Mouse (Mus musculus): Measurements from ENCODE around the gene Plin3. TPM values are rescaled to one million over a fixed set of nuclear protein-coding genes. Genes with fewer than 3 reads are reported as not detected.
A peak's percentile ranks its signal among the peaks of the same experiment; 100 is the strongest.

The Plin3 gene
- total RNA-seq, 2 experiments from 2014 or later: 178 to 190 TPM

GRCm38 (mm10) chr17:56302363-56302996, 9.8 kb upstream of the Plin3 start:
- DNase-seq: peak in 1 of 2 experiments; percentile 19

DNA sequence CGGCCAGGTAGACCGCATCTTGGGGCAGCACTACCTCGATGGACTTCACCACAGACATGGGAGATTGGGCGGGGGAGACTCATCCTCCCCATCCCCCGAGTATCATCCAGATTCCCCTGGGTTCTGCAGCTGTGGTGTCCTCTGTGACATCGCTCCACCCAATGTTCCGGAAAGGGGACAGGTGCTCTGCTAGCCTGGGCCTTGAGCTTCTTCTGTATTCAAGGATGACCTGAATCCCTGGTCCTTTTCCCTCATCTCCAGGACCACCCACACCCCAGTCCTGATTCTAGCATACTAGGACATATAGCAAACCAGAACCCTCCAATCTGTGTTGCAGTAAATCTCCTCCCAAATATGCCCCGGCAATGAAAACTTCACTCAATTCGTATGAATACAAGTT, 7.5 kb upstream of the Plin3 start, which contains the start of gene Arrdc5:
Arrdc5 (minus strand) TSS at position 101 of the 400 bp plus-strand sequence.
- no peak for DNase-seq

GRCm38 (mm10) chr17:56298238-56298637, 5.6 kb upstream of the Plin3 start:
- DNase-seq: no peak

DNA sequence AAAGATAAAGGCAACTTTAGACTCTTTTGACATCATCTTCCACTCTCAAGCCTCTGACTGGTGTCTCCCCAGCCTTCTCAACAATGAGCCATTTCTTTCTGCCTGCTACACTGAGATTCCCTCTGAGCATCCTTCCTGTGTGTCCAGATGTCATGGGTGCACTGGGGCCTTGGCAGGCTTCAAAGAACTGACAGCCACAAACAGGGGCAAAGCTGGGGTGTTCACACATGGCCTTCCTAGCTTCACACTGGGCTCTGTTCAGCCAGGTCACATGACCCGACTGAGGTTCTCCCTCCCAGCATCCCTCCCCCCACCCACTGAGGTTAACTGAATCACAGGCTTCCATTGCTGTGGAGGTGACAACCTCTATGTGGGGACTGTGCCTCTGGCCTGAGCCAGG, 3.5 kb upstream of the Plin3 start:
- DNase-seq: no peak

DNA sequence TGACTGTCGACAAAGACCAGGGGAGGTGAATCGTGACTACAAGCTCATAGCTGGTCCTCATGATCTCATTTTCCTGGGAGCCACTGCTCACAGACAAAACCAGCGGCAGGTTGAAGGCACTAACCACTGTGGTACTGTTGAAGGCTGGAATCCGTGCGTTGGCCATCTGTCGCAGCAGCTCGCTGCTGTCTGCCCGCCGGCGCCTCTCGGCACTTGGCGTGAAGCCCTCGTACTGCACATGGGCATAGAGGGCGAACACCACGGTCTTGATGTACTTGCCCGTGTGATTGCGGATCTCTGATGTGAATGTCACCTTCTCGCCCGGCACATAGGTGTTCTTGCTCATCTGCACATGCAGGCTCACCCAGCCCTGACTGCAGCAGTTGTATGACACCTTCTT, 1.6 kb upstream of the Plin3 start:
- DNase-seq: peak in 1 of 2 experiments; percentile 21

- DNase-seq: no peak
Measured at GRCm38 (mm10) chr17:56293291-56293690, 618 bp upstream of the Plin3 start.

DNA sequence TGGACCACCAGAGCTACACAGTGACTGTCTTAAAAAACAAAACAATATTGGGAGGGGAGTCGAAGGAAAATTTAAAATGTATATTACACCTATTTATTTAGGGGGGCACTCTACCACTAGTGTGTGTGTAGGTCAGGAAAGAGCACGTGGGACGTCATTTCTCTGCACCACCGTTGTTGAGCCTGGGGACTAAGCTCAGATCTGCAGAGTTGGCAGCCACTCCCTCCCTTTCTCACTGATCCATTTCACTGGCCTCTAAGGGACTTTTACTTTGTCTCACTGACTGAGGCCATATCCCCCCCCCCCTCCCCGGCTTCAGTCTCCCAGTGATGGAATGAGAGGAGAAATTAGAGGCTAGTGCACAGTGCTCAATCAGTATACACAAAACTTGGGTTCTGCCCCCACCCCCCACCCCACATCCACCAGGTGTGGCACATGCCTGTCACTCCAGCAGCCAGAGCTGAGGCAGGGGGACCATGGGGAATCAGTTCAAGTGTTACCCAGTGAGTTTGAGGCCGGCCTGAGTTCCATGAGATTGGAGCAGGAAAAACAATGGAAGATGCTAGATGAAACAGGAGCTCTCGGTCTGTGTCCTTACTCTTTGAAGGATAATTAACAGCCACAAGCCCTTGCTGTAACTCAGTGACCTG, 722 bp downstream of the Plin3 start:
- DNase-seq: peak in 1 of 2 experiments; percentile 21

DNA sequence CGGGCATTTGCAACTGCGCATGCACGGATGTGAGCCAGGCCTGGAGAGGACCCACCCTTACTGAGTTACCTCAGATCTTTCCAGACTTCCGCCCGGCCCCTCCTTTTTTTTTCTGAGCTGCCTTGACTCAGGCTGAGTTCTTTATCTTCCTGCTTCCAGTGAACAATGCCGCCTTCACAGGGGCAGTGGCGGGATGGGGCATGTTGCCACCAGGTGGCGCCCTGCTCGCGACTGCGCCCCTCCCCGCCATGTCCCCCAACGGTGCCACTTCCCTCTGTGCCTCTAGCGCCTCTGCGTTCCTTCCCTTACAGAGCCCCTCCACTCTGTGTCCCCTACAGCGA, 1.5 kb downstream of the Plin3 start:
- peak; percentile 93 to 96 for DNase-seq

GRCm38 (mm10) chr17:56290388-56291170, 2.1 kb downstream of the Plin3 start:
- peak; percentile 99 to 100 for DNase-seq

GRCm38 (mm10) chr17:56289371-56290331, 3.0 kb downstream of the Plin3 start:
- DNase-seq: peak; percentile 76 to 80

GRCm38 (mm10) chr17:56288866-56289265, 3.8 kb downstream of the Plin3 start:
- DNase-seq: no peak

- DNase-seq: peak; percentile 62 to 65
Measured at GRCm38 (mm10) chr17:56287830-56288229, 4.8 kb downstream of the Plin3 start.

DNA sequence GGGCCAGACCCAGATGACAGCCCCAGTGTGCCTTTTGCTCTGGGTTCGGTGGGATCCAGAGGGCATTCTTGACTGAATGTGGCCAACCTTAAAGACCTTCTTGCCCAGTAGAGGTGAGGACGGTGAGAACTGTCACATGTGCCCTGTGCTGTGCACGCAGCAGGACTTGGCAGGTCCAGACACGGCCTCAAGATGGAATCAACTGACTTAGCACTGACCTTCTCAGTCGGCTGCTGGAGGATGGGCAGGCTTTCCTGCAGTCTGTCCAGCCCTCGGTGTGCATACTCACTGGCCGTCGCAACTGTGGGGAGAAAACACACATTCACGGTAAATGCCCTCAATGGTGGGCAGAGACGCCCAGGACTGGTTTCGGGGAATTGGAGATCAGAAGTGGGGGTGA, 6.7 kb downstream of the Plin3 start:
- no peak for DNase-seq

- DNase-seq: no peak
Measured at GRCm38 (mm10) chr17:56283316-56283715, 9.4 kb downstream of the Plin3 start.

DNA sequence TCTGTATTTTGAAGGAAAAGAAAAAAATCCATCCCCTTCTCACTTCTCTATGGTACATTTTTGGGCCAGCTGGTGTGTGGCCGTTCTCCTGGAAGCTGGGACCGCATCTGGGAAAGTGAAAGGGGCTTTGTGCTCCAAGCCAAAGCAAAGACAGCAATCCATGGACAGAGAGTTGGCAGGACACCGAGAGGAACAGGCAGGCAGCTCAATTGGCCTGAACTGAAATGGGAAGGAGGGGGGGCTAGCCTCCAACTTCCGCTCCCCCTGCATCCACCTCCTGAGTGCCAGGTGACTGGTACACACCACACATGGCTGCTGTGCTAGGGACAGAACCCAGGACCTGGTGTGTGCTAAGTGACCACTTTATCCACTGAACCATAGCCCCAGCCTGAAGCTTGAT, 9.9 kb downstream of the Plin3 start:
- peak; percentile 17 to 26 for DNase-seq

DNA sequence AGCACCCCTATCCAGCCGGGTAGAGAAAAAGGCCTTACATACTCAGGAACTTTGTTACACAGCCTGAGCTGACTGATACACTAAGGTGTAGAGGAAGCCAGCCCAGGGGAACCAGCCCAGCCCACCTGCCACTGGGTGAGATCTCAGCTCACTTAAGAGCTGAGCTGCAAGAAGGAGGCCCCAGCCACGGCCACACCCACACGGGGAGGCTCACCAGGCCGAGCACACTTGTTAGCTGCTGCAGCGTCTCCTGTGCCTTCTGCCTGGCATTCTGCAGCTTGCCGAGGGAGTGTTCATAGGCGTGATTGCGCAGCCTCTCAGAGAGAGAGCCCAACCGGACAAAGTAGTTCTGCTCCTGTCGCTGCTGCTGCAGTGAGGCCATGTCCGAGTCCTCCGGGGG, 11.5 kb downstream of the Plin3 start:
- peak in 1 of 2 experiments; percentile 6 for DNase-seq

DNA sequence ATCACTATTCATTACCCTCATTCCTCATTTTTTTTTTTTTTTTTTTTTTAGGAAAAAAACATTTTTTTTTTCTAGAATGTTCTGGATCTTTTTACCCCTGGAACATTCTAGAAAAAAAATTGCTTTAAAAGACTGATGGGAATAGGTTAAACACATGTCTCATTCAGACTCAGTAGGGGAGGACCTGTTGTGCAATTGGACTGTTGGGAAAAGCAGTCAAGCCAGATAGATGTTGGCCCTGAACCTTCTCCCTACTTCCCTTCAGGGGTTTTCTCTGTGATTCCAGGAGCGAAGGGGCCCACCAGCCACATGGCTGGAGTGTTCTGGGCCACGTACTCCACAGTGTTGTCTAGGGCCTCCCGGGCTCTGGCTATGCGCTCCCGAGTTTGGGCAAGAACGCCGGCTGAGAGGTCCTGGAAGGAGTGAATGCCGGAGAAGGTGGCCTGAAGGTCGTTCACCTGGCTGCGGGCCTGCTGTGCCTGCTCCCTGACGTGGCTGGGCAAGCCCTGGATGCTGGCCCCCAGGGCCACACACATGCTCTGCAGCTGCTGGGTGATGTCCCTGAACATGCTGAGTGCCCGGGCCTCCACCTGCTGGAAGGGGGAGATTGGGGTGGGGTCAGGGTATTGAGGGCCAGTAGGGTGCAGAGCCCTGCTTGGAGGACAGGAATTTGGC, 13.1 kb downstream of the Plin3 start:
- peak; percentile 72 to 77 for DNase-seq

DNA sequence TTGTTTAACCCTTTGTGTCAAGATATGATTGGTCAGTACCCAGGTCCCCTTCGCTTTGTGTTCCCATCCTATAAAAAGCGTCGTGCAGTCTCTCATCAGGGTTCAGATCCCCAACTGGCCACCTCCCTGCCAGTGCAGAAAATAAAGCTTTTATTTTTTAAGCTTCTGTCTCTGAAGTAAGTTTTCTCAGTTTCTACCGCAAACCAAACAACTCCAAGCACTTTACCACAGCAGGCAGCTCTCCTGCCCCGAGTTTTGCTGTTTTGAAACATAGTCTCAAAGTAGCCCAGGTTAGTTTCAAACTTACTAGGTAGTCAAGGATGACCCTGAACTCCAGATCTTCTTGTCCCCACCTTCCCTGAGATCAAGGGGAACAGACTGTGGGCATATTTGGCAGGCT, 14.3 kb downstream of the Plin3 start:
- DNase-seq: no peak

GRCm38 (mm10) chr17:56277567-56277893, 15.1 kb downstream of the Plin3 start:
- peak in 1 of 2 experiments; percentile 25 for DNase-seq

DNA sequence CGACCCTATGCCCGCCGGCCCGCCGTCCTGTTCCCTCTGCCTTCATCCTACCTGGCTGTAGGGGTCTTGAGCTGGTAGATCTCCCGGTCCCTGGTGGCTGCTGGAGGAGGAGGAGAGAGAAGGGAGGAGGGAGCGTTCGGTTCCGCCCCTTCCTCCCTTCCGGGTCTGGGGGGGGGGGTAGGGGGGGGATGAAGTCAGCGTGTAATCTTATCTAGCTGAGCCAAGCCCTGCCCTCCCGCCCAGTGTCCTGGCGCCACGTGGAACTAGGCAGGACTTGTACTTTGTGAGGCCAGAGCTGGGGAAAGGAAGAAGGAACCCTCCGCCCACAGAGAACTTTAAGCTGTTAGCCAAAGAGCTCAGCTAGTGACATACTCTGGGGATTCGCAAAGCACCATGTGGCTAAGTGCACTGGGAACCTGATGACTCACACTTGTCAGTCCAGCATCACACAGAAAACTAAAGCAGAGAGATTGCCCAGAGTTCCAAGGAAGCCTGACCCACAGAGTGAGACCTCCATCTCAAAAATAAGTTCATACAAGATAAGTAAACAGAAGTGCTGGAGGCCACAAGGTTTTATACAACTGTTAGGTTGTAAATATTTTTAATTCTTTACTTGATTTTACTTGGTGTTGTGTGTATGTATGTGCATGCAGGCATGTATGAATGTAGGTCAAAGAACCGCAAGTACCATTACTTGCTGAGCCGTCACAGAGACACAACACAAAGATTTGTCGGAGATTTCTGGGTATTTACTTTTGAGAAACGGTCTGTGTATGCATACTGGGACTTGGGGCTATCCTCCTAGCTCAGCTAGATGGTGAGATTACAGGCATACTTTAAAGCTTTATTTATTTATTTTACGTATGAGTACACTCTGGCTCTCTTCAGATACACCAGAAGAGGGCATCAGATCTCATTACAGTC, 15.8 kb downstream of the Plin3 start, which contains the start of gene Ticam1:
Ticam1 (minus strand) TSS at position 144 of the 924 bp plus-strand sequence.
- peak; percentile 93 to 98 for DNase-seq
